Mouse (Mus musculus): ENCODE measurements around the gene Psmd1.

Gene Psmd1

GRCm38 (mm10) chr1:86062523-86062922, 1.7 kb upstream of the Psmd1 start:
- no peak for DNase-seq (ENCODE audit: low spot score)

- no peak for DNase-seq (ENCODE audit: low spot score)
Measured at GRCm38 (mm10) chr1:86076565-86076964, 12.4 kb downstream of the Psmd1 start.

- DNase-seq (ENCODE audit: low spot score), result no peak
Measured at GRCm38 (mm10) chr1:86094413-86094812, 30.2 kb downstream of the Psmd1 start.

GRCm38 (mm10) chr1:86105054-86105453, 40.9 kb downstream of the Psmd1 start:
- DNase-seq (ENCODE audit: low spot score), result no peak

GRCm38 (mm10) chr1:86111779-86112178, 47.6 kb downstream of the Psmd1 start, which contains the start of gene Htr2b:
Gene Htr2b (minus strand): TSS chr1:86111970.
- no peak for DNase-seq (ENCODE audit: low spot score)

GRCm38 (mm10) chr1:86114141-86114540, 50.0 kb downstream of the Psmd1 start:
- no peak for DNase-seq (ENCODE audit: low spot score)

- DNase-seq (ENCODE audit: low spot score), result no peak
Measured at GRCm38 (mm10) chr1:86119549-86119948, 55.4 kb downstream of the Psmd1 start.

GRCm38 (mm10) chr1:86126036-86126435, 61.8 kb downstream of the Psmd1 start:
- no peak for DNase-seq (ENCODE audit: low spot score)

GRCm38 (mm10) chr1:86133337-86133736, 69.2 kb downstream of the Psmd1 start, which contains the start of gene Gm21972:
Gene Gm21972 (plus strand): TSS chr1:86133637.
- DNase-seq (ENCODE audit: low spot score), result no peak

- no peak for DNase-seq (ENCODE audit: low spot score)
Measured at GRCm38 (mm10) chr1:86135315-86135714, 71.1 kb downstream of the Psmd1 start.

- DNase-seq (ENCODE audit: low spot score), result no peak
Measured at GRCm38 (mm10) chr1:86141081-86141480, 76.9 kb downstream of the Psmd1 start.

- no peak for DNase-seq (ENCODE audit: low spot score)
Measured at GRCm38 (mm10) chr1:86143165-86143564, 79.0 kb downstream of the Psmd1 start.

- no peak for DNase-seq (ENCODE audit: low spot score)
Measured at GRCm38 (mm10) chr1:86144001-86144944, 80.1 kb downstream of the Psmd1 start.

- DNase-seq (ENCODE audit: low spot score), result no peak
Measured at GRCm38 (mm10) chr1:86146293-86146692, 82.1 kb downstream of the Psmd1 start.

- DNase-seq (ENCODE audit: low spot score), result no peak
Measured at GRCm38 (mm10) chr1:86147557-86147956, 83.4 kb downstream of the Psmd1 start.

- no peak for DNase-seq (ENCODE audit: low spot score)
Measured at GRCm38 (mm10) chr1:86148161-86148560, 84.0 kb downstream of the Psmd1 start.

GRCm38 (mm10) chr1:86150929-86151328, 86.7 kb downstream of the Psmd1 start:
- no peak for DNase-seq (ENCODE audit: low spot score)

GRCm38 (mm10) chr1:86151376-86151775, 87.2 kb downstream of the Psmd1 start:
- DNase-seq (ENCODE audit: low spot score), result no peak

- DNase-seq (ENCODE audit: low spot score), result no peak
Measured at GRCm38 (mm10) chr1:86152618-86153017, 88.4 kb downstream of the Psmd1 start.

- DNase-seq (ENCODE audit: low spot score), result peak; percentile 97
Measured at GRCm38 (mm10) chr1:86154133-86154823, 90.1 kb downstream of the Psmd1 start, which contains the start of gene Armc9. Gene Armc9 (plus strand): TSS chr1:86154780.

GRCm38 (mm10) chr1:86154824-86155164, 90.6 kb downstream of the Psmd1 start:
- no peak for DNase-seq (ENCODE audit: low spot score)

GRCm38 (mm10) chr1:86156075-86156474, 91.9 kb downstream of the Psmd1 start:
- DNase-seq (ENCODE audit: low spot score), result no peak

GRCm38 (mm10) chr1:86156595-86156994, 92.4 kb downstream of the Psmd1 start:
- no peak for DNase-seq (ENCODE audit: low spot score)
